Mouse (Mus musculus): Measurements from ENCODE around the gene Moap1.

Moap1 gene

DNA sequence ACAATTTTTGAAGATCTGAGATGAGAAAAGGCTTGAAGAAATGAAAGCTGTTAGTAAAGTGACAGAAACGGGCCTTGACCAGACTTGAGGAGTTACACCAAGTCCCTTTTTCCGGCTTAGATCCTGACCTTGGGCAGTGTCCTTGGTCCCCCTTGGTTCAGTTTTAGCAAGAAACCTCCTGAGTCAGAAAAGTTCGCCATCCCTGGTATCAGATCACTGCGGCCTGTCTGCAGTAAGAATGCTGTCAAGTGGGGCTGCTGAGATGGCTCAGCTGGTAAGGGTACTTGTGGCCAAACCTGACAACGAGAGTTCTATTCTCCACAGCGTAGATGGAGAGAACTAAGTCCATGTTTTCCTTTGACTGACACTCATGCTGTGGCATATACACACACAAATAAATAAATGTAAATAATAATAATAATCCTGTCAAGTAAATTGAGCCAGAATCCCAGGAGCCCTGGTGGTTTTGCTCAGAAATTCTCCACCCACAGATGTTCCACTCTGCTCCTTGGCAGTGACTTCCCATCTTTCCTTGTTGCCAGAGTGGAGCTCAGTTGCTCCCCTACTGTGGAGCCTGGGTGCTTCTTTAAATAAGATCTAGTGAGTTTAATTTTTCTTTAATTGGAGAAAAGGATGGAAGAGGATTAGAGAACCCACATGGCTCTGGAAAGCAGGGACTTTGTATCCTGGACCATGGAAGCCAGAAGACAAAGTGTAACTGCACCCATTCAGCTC is 37.4 kb downstream of the Moap1 start:
- no peak for DNase-seq (ENCODE audit: low spot score)

- DNase-seq (ENCODE audit: low spot score), result peak; percentile 87
Observed at GRCm38 (mm10) chr12:102705216-102705871, 38.1 kb downstream of the Moap1 start.

GRCm38 (mm10) chr12:102704457-102705198 is 38.8 kb downstream of the Moap1 start, which contains the start of gene Itpk1:
TSS of gene Itpk1 (minus strand) at chr12:102704930.
- peak; percentile 68 for DNase-seq (ENCODE audit: low spot score)

DNA sequence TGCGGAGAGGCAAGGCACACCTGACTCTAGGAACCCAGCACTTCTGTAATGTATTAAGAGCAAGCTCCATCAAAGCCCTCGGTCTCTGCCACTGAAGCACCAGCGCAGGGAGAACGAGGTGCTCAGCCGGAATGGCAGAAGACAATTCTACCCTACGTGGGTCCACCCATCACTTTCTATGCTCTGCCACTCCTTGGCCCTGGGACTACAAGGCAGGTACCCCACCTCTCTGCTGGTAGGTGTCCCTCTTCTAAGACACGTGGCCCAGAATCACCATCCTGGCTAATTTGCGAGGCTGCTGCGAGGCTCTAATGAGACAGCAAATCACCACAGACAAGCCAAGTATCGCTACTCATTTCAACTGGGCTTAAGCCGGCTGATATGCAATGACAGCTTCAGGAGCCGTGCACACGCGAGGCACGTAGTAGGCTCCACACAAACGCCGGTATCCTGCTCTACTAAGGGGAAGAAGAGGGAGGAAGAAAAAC is 39.5 kb downstream of the Moap1 start:
- no peak for DNase-seq (ENCODE audit: low spot score)

DNA sequence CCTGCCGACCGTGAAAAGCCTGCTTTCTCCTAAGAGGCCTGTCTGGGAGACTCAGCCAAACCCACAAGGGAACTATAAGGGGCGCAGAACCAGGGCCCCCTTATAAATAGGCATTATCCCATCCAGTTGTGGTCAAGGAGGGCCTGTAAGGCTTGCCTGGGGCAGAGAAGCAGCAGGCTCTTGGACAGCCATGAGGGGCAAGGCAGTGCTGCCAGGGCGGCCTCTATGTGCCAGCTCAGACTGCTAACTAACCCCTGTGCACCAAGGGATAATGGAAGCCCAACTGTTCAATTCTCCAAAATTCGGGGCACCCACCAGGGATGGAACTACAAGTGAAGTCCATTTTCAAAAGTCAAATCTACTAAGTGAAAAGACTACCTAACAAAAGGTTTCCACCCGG is 40.0 kb downstream of the Moap1 start:
- DNase-seq (ENCODE audit: low spot score), result no peak

DNA sequence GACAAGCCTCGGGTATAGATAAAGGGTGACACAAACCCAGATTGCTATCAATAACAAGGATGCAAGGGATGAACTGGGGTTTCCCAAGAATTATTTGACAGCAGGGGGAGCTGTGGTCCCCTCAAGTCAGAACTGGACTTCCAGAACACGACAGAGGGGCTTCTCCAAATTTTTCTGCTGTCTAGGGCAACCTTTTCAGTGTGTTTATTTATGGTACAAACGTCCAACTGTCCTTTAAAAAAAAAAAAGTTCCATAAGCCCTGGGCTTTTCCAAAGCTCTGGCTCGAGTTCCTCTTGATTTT is 40.4 kb downstream of the Moap1 start:
- no peak for DNase-seq (ENCODE audit: low spot score)

GRCm38 (mm10) chr12:102702356-102703110 is 40.9 kb downstream of the Moap1 start:
- DNase-seq (ENCODE audit: low spot score), result peak; percentile 51

GRCm38 (mm10) chr12:102701691-102702207 is 41.7 kb downstream of the Moap1 start:
- no peak for DNase-seq (ENCODE audit: low spot score)

DNA sequence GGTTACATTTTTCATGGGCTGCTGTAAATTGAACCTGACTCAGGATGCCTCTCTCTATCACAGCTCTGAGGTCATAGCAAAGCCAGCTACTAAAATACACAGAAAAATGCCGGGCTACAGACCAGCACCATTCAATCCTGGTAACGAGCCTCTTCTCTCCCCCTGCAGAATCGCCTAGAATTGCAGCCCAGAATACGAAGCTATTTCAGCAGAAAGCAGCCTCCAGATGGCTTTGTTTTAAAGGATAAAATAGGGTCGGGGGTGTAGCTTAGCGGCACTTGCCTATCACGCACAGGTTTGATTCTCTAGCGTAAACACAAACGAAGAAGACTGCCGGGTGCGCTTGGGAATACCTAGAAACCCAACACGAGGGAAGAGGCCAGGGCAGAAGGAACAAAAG is 43.0 kb downstream of the Moap1 start:
- no peak for DNase-seq (ENCODE audit: low spot score)

GRCm38 (mm10) chr12:102699156-102699555 is 44.3 kb downstream of the Moap1 start:
- no peak for DNase-seq (ENCODE audit: low spot score)

DNA sequence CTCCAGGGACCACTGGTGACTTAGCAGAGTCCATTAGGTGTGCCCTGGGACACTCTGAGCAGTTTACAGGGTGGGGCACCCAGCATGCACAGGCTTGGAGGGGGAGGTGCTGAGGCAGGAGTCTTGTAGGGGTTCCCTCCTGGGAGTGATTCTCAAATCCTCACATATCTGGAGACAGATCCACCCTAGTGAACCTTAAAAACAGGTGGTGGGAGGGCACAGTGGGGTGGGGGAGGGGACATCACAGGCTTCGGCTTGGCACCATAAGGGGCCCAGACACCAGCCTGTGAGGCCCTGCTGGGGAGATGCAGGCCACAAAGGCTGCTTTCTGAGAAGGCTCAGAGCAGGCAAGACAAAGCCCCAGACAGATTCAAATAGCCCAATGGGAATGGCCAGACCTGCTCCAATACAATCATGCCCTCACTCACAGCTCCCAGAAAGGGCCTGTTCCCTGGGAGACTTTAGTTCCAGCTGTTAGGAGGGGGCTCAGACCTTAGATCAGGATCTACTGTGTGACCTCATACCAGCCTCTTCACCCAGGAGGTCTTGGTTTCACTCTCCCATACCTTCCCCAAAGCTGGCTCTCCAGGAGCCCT is 45.3 kb downstream of the Moap1 start:
- DNase-seq (ENCODE audit: low spot score), result no peak

DNA sequence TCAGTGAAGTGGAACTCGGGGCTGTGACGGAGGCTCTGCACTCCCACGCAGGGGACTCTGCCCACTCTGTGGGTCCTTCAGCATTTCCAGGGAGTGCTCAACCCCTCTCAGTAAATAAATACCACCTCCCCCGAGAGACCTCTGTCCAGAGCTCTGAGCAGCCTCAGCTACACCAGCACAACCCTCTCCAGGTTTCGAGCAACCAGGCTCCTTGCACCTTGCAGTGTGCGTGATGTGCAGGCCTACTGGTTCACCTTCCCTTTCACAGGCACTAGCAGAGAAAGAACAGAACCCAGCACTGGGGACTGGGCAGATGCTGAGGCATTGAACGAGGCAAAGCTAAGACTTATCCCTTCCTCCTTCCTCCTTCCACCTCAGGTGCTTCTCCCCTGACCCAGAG is 46.1 kb downstream of the Moap1 start:
- DNase-seq (ENCODE audit: low spot score), result no peak

DNA sequence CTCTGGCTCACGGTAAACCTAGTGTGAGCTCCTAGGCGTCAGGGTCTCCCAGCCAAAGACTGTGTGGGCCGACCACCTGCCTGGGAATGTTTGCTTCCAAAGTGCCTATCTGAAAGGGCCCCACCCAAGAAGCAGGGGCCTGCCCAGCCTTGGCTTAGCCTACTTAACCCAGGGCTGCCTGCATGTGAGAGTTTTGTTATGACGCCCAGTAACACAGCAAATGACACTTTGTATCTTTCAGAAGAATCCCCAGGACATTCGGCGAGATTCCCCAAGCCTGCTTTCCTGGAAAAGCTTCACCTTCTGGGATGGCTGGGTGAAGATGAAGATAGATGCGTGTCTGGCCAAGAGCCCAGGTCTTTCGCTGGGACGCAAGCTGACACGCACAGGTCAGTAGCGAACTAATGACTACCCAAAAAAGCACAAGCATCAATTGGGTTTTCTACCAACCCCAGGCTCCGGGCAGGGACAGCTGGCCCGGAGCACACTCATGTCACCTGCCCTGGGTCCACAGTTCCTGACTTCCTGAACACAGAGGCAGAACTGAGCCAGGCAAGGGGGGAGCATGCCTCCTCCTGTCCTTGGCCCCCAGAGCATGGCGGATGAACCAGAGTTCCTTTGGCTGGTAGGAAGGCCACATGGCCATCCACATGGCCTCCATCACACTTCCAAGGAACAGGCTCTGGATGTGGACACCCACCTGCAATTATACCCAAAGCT is 46.7 kb downstream of the Moap1 start:
- no peak for DNase-seq (ENCODE audit: low spot score)

GRCm38 (mm10) chr12:102695369-102696239 is 47.9 kb downstream of the Moap1 start:
- no peak for DNase-seq (ENCODE audit: low spot score)
